Mouse (Mus musculus) forebrain, embryonic 16.5 days (tissue): ENCODE results near the gene Zfp426. TPM values are rescaled to one million over a fixed set of nuclear protein-coding genes. Genes with fewer than 3 reads are reported as not detected.

Experiments
- polyA plus RNA-seq: library from polyadenylated mRNA; unstranded; fragments of >200 nt; fragmentation: Nextera tagmentation; extraction: Ambion mirVana; gene quantifications from 2 replicates; pipeline ENCODE4 v1.2.1, GENCODE M21; 2015

The Zfp426 gene
- polyA plus RNA-seq, 1 experiment from 2014 or later: 36.7 TPM

Other genes with a start within 250 kb of the Zfp426 start
- not detected in 2 replicates for gene Olfr39, start 210.4 kb downstream of the Zfp426 start, polyA plus RNA-seq
- not detected in 2 replicates for gene Olfr873, start 194.2 kb downstream of the Zfp426 start, polyA plus RNA-seq
- gene Olfr18, start 156.7 kb downstream of the Zfp426 start, polyA plus RNA-seq: not detected in 2 replicates
- 47.2 and 51.2 TPM in 2 replicates for gene Zfp560, start 107.6 kb downstream of the Zfp426 start, polyA plus RNA-seq
- gene Zfp26, start 32.6 kb downstream of the Zfp426 start, polyA plus RNA-seq: 21.8 and 26.9 TPM in 2 replicates
- gene Zfp266, start 28.7 kb upstream of the Zfp426 start, polyA plus RNA-seq: 173 and 186 TPM in 2 replicates
- 48.6 and 53.7 TPM in 2 replicates for gene Zfp846, start 88.5 kb upstream of the Zfp426 start, polyA plus RNA-seq
- 467 and 469 TPM in 2 replicates for gene Ubl5, start 150.1 kb upstream of the Zfp426 start, polyA plus RNA-seq
- 15.0 and 16.2 TPM in 2 replicates for gene Fbxl12, start 152.0 kb upstream of the Zfp426 start, polyA plus RNA-seq
- gene Pin1, start 159.3 kb upstream of the Zfp426 start, polyA plus RNA-seq: 58.9 and 63.2 TPM in 2 replicates